Mouse (Mus musculus) intestine, embryonic 16.5 days (tissue): ENCODE results near the gene Fam83f. TPM values are rescaled to one million over a fixed set of nuclear protein-coding genes. Genes with fewer than 3 reads are reported as not detected.
A peak's percentile ranks its signal among the peaks of the same experiment; 100 is the strongest.
"Not testable (repeated sequence)": the region's sequence is repeated elsewhere in the genome, so short reads cannot be mapped to it uniquely, and the experiment has no call there.

Experiments used
- ATAC-seq: fragments of 200-750 bp; cut with Nextera tagmentation; 2 replicates; pipeline ENCODE4 v1.8.0; 2017; ENCODE audit warnings: moderate TSS enrichment, moderate library complexity
- H3K27ac ChIP-seq: fragments of 300-500 bp; sonication (generic); 2 replicates; pipeline ENCODE4 v1.5.1; 2014; ENCODE audit warnings: mild to moderate bottlenecking, low read length
- H3K27me3 ChIP-seq: fragments of 300-500 bp; sonication (generic); replicated peaks from 2 replicates; pipeline ENCODE4 v1.6.1; 2014; ENCODE audit warnings: low read length, control low read depth, mixed read lengths; ENCODE audit not compliant: control insufficient read depth, insufficient read depth
- H3K36me3 ChIP-seq: fragments of 300-500 bp; sonication (generic); 2 replicates; pipeline ENCODE4 v1.6.1; 2014; ENCODE audit warnings: low read length, control low read depth; ENCODE audit not compliant: control insufficient read depth, insufficient read depth
- H3K4me1 ChIP-seq: fragments of 300-500 bp; sonication (generic); 2 replicates; pipeline ENCODE4 v1.6.1; 2014; ENCODE audit warnings: low read length, control low read depth, mixed read lengths; ENCODE audit not compliant: control insufficient read depth, insufficient read depth
- H3K4me2 ChIP-seq: fragments of 300-500 bp; sonication (generic); 2 replicates; pipeline ENCODE4 v1.6.1; 2014; ENCODE audit warnings: low read depth, low read length, control low read depth
- H3K4me3 ChIP-seq: fragments of 300-500 bp; sonication (generic); 2 replicates; pipeline ENCODE4 v1.5.1; 2014; ENCODE audit warnings: mild to moderate bottlenecking, low read length
- H3K9ac ChIP-seq: fragments of 300-500 bp; sonication (generic); 2 replicates; pipeline ENCODE4 v1.6.1; 2014; ENCODE audit warnings: low read depth, low read length
- H3K9me3 ChIP-seq: fragments of 300-500 bp; sonication (generic); 2 replicates; pipeline ENCODE4 v1.6.1; 2016; ENCODE audit warnings: low read length, control low read depth; ENCODE audit not compliant: control insufficient read depth
- WGBS: fragments of 180-500 bp; shearing (Covaris S2); extraction: QIAGEN DNeasy Blood & Tissue Kit; methylation state at CpG from one replicate; pipeline ENCODE4 v1.1.7; 2014; 5-methylcytosine and 5-hydroxymethylcytosine counted together
- polyA plus RNA-seq: library from polyadenylated mRNA; unstranded; fragments of >200 nt; fragmentation: Nextera tagmentation; extraction: Ambion mirVana; gene quantifications from 2 replicates; pipeline ENCODE4 v1.2.1, GENCODE M21; 2015

The Fam83f gene
- polyA plus RNA-seq, 1 experiment from 2014 or later = 24.9 TPM

GRCm38 (mm10) chr15:80731043-80731442, 59.4 kb downstream of the Fam83f start:
- Histone ChIP-seq H3K27ac (no peak overlapping the region), H3K9ac (no peak overlapping the region), H3K27me3 (no peaks in the 10 kb centered on the region), H3K4me1 (peaks cover 5% of the 10 kb centered on the region; the same call in 1 of the 2 replicates), H3K9me3 (no peaks in the 10 kb centered on the region), H3K36me3 (no peaks in the 10 kb centered on the region), H3K4me3 (no peak overlapping the region), H3K4me2 (no peak overlapping the region)
- 90% methylated on average over 1 of the region's 1 CpGs for WGBS
- ATAC-seq = no peak

DNA sequence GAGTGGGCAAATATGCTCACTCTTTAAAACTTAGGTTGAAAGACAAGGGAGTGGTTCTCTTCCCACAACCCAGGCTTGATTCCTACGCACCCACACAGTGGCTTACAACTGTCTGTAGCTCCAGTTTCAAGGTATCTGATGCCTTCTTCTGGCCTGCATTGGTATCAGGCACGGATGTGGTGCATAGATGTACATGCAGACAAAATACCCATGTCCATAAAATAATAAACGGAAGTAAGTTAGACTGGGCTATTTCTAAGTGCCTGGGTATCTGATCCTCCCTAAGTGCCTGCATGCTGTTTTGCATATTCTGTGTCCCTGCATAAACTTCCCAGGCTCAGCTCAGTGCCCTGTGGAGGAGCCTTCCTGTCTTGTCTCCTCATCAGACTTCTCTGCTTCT, 59.9 kb downstream of the Fam83f start:
- no peaks in the 10 kb centered on the region for H3K27me3 ChIP-seq
- no peaks in the 10 kb centered on the region for H3K9me3 ChIP-seq
- H3K36me3 ChIP-seq = no peaks in the 10 kb centered on the region
- ATAC-seq = no peak
- H3K4me1 ChIP-seq = peaks cover 5% of the 10 kb centered on the region; the same call in 1 of the 2 replicates
- no peak overlapping the region for H3K4me3 ChIP-seq
- H3K9ac ChIP-seq = no peak overlapping the region
- 72% methylated on average over 3 of the region's 3 CpGs for WGBS
- H3K27ac ChIP-seq = no peak overlapping the region
- no peak overlapping the region for H3K4me2 ChIP-seq

DNA sequence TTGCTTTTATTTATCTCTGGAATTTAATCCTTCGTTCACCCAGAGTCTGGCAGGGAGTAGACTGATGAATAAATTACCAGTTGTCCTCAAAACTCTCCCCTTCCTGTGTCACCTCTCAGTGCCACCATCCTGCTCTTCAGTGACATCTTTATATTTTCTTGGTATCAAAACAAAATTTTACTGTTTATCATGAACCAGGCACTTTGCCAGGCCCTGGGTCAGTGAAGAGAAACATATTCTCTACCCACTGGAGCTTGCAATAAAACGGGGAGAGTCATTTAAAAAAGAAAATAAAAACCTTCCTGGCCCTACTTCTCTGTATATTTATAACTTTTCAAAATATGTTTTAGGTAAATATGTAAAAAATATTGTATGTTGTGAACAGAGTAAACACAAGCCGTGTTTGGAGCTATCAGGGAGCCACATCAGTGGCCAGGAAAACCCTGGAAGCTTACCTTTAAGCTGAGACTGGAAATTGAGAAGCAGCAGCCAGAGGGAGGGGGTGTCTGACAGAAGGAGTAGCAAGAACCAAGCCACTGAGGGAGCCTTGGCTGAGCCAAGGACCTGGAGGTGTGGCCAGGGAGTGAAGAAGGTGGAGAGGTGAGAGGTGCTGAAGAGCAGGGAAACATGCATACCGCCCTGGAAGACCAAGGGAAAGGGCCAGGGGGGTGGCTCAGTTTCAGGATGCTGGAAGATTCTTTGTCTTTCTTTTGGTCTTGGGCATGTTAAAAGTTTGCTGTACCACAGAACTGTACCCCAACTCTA, 60.8 kb downstream of the Fam83f start:
- H3K27ac ChIP-seq = peak overlapping the region; percentile 47
- no peak for ATAC-seq
- H3K4me2 ChIP-seq = no peak overlapping the region
- no peak overlapping the region for H3K9ac ChIP-seq
- H3K4me3 ChIP-seq = no peak overlapping the region
- H3K4me1 ChIP-seq = peaks cover 5% of the 10 kb centered on the region; the same call in 1 of the 2 replicates
- 30% methylated on average over 4 of the region's 4 CpGs for WGBS
- no peaks in the 10 kb centered on the region for H3K27me3 ChIP-seq
- H3K36me3 ChIP-seq = no peaks in the 10 kb centered on the region
- no peaks in the 10 kb centered on the region for H3K9me3 ChIP-seq

DNA sequence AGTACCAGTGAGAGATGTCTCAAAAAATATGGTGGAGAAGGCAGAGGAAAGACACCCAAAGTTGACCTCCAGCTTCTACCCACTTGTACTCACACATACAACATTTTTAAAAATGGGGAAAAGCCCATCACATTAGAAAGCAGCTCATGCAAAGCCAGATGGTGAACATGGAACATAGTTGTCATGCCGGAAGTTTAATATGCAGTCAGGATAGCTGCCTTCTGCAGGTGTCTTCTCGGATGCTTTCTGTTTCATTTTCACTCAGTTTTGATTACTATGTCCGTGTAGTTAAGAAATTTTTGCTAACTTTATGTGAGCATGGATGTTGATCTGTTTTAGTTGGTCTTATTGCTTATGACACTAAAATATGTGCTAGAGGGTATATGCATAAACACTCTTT, 63.7 kb downstream of the Fam83f start:
- no peak overlapping the region for H3K27ac ChIP-seq
- no peaks in the 10 kb centered on the region for H3K9me3 ChIP-seq
- H3K36me3 ChIP-seq = no peaks in the 10 kb centered on the region
- ATAC-seq = no peak
- WGBS = 82% methylated on average over 3 of the region's 3 CpGs
- no peak overlapping the region for H3K9ac ChIP-seq
- H3K4me3 ChIP-seq = no peak overlapping the region
- H3K27me3 ChIP-seq = no peaks in the 10 kb centered on the region
- no peak overlapping the region for H3K4me2 ChIP-seq
- peaks cover 10% of the 10 kb centered on the region for H3K4me1 ChIP-seq

GRCm38 (mm10) chr15:80735708-80736107, 64.1 kb downstream of the Fam83f start:
- 87% methylated on average over 3 of the region's 4 CpGs for WGBS

DNA sequence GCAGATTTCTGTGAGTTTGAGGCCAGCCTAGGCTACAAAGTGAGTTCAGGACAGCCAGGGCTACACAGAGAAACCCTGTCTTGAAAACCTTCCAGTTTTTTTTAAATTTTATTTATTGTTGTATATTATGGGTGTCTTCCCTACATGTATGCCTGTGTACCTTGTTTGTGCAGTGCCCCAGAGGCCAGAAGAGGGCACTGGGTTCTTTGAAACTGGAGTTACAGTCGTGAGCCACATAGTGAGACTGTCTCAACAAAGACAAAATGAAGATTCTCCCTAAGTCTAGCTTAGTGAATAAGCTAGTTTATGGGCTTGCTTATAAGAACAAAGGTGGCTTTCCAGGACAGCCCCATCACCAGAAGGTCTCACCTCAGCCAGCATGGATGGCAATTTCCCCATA, 64.9 kb downstream of the Fam83f start:
- no peaks in the 10 kb centered on the region for H3K9me3 ChIP-seq
- no peak overlapping the region for H3K4me2 ChIP-seq
- peaks cover 10% of the 10 kb centered on the region for H3K4me1 ChIP-seq
- no peak overlapping the region for H3K27ac ChIP-seq
- H3K27me3 ChIP-seq = no peaks in the 10 kb centered on the region
- no peak overlapping the region for H3K4me3 ChIP-seq
- H3K9ac ChIP-seq = no peak overlapping the region
- 39% methylated on average over 1 of the region's 1 CpGs for WGBS
- no peak for ATAC-seq
- H3K36me3 ChIP-seq = no peaks in the 10 kb centered on the region

More at GRCm38 (mm10) chr15:80735708-80736107, 64.1 kb downstream of the Fam83f start:
- H3K36me3 ChIP-seq, H3K4me2 ChIP-seq, H3K27me3 ChIP-seq, ATAC-seq, H3K4me3 ChIP-seq, H3K9me3 ChIP-seq, H3K4me1 ChIP-seq, H3K27ac ChIP-seq, H3K9ac ChIP-seq: not testable (repeated sequence)

DNA sequence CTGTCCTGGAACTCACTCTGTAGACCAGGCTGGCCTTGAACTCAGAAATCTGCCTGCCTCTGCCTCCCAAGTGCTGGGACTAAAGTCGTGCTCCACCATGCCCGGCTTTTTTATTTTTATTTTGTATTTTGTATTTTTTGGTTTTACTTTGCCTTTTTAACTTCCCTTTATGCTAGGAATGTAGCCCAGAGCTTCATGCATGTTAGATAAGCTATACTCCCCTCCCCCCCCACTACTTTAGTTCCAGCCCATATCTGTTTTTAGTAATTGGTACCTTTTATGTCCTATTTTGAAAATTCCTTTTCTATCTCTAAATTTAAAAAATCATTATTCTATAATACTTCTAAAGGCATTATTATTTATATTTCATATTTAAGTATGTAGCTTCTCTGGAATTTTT, 66.6 kb downstream of the Fam83f start:
- no peaks in the 10 kb centered on the region for H3K9me3 ChIP-seq
- no peaks in the 10 kb centered on the region for H3K27me3 ChIP-seq
- H3K4me1 ChIP-seq = peaks cover 5% of the 10 kb centered on the region; the same call in 1 of the 2 replicates
- no peak overlapping the region for H3K27ac ChIP-seq
- H3K4me2 ChIP-seq = no peak overlapping the region
- H3K9ac ChIP-seq = no peak overlapping the region
- no peak for ATAC-seq
- H3K36me3 ChIP-seq = no peaks in the 10 kb centered on the region
- WGBS = 94% methylated on average over 2 of the region's 2 CpGs
- no peak overlapping the region for H3K4me3 ChIP-seq

DNA sequence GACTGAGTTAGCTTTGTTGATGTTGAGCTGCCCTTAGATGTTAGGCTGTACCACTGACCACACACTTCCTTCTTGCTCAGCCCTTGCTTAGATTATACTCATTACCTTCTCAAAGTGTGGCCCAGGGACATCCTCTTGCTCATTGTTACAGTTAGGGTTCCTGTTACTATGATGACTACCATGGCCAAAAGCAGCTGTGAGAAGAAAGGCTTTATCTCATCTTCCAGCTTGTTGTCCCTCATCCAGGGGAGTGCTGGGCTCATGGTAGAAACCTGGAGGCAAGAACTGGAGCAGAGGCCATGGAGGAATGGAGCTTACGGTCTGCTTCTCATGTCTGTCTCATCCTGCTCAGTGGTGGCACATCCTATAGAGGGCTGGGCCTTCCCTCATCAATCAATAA, 68.3 kb downstream of the Fam83f start:
- 96% methylated on average over 1 of the region's 1 CpGs for WGBS
- Histone ChIP-seq H3K36me3 (no peaks in the 10 kb centered on the region), H3K4me2 (no peak overlapping the region), H3K4me1 (peaks cover 5% of the 10 kb centered on the region; the same call in 1 of the 2 replicates), H3K9me3 (no peaks in the 10 kb centered on the region), H3K27ac (0 out of 2 replicates have a peak overlapping the region, but pooled peaks have one; percentile 6), H3K27me3 (no peaks in the 10 kb centered on the region), H3K9ac (no peak overlapping the region), H3K4me3 (no peak overlapping the region)
- no peak for ATAC-seq

GRCm38 (mm10) chr15:80741836-80742235, 70.2 kb downstream of the Fam83f start:
- Histone ChIP-seq H3K27me3 (no peaks in the 10 kb centered on the region), H3K9ac (no peak overlapping the region), H3K4me3 (no peak overlapping the region), H3K27ac (no peak overlapping the region), H3K36me3 (no peaks in the 10 kb centered on the region), H3K9me3 (no peaks in the 10 kb centered on the region), H3K4me2 (no peak overlapping the region), H3K4me1 (peaks cover 5% of the 10 kb centered on the region; the same call in 1 of the 2 replicates)
- 51% methylated on average over 1 of the region's 1 CpGs for WGBS
- ATAC-seq = no peak
